Comparison of ENCODE assay signal across 9 mouse cellular contexts in the genomic region with DNA sequence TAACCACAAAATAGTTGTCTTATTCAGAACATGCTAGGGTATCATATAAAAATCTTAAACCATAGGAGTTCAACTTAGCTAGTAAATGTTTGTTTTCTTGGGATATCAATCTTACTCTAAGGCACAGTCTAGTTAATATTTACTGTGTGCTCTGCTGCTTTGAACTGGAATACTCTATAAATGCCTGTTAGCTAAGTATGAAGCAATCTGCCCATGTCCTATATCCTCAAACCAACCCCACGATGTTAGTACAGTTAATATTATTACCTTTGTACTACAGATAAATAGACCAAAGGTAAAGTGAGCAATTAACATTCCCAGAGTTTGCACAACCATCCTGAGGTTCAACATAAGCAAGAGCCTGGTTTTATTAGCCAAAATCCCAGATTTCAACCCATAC.
"Had no signal": no experiment of that assay in that cellular context is flagged by ENCODE, and none has a peak within 500 bp of the region (broad histone marks: within the 10 kb centered on the region; RNA-seq: fewer than 3 reads in every experiment).

No protein-coding gene starts in this region.

- H3K4me1 ChIP-seq: limb, embryonic 15.5 days; midbrain, embryonic 12.5 days had no signal

- H3K27ac ChIP-seq: limb, embryonic 15.5 days; liver, embryonic 14.5 days; midbrain, embryonic 12.5 days had no signal

- H3K4me3 ChIP-seq: limb, embryonic 15.5 days; midbrain, embryonic 12.5 days had no signal

- H3K9ac ChIP-seq: limb, embryonic 15.5 days; liver, embryonic 14.5 days; midbrain, embryonic 12.5 days had no signal

- H3K4me2 ChIP-seq: limb, embryonic 15.5 days; midbrain, embryonic 12.5 days had no signal

- H3K9me3 ChIP-seq: limb, embryonic 15.5 days; midbrain, embryonic 12.5 days had no signal

- DNase-seq: layer of hippocampus, adult 9-11 months; layer of hippocampus, postnatal 36 days; lung, adult 18-20 months; right cerebral cortex, postnatal 14 days; thymus, adult 2 months; thymus, postnatal 25 days had no signal

- H3K27me3 ChIP-seq: limb, embryonic 15.5 days; midbrain, embryonic 12.5 days had no signal

- H3K36me3 ChIP-seq: limb, embryonic 15.5 days; midbrain, embryonic 12.5 days had no signal
